In the genomic region with DNA sequence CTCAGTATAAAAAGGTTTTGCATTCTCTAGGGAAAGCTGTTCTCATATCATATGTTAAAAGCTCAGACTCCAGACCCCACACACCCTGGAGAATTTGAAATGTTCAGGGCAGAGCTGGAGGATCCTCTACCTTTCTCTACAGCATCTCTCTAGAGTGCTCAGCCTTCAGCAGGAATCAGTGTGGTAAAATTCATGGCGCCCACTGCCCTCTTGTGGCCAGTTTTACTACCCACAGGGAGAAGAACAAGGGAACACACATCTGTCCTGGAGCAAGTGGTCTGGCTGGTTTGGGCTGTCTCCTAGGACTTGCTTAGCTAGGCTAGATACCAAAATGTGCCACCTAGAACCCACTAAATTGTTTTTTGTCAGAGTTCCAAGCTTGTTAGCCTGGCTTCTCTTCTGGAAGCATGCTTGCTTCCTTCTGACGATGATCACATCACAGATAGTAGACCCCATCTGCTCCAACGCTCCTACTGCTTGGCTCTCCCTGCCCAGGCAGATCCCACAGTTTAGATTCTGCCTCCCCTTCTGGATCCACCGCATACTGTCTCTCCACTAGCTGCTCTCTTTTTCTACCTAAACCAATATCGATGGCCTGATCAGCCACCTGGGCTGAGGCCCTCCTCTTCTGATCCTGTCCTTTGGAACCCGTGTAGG, we compare ENCODE assay signal across 8 mouse cellular contexts. TPM values are rescaled to one million over a fixed set of nuclear protein-coding genes. Genes with fewer than 3 reads are reported as not detected.
DNase-seq lines count a peak whose midpoint lies in the region; ATAC-seq and TF ChIP-seq lines count a peak whose summit lies in the region.

No protein-coding gene starts in this region.

- H3K9me3 ChIP-seq in forebrain, embryonic 13.5 days (replicated peaks), result no peaks in the 10 kb centered on the region
- no peaks in the 10 kb centered on the region for H3K9me3 ChIP-seq in liver, postnatal 0 days (ENCODE audit: low read length)
- H3K9me3 ChIP-seq in neural tube, embryonic 15.5 days (replicated peaks), result no peaks in the 10 kb centered on the region

- no peaks in the 10 kb centered on the region for H3K27me3 ChIP-seq in forebrain, embryonic 13.5 days
- H3K27me3 ChIP-seq in liver, postnatal 0 days (ENCODE audit: insufficient read depth, low read length), result no peaks in the 10 kb centered on the region
- H3K27me3 ChIP-seq in neural tube, embryonic 15.5 days (replicated peaks), result no peaks in the 10 kb centered on the region

- no peak overlapping the region for H3K27ac ChIP-seq in forebrain, embryonic 13.5 days
- H3K27ac ChIP-seq in liver, postnatal 0 days (ENCODE audit: low read depth), result no peak overlapping the region
- H3K27ac ChIP-seq in neural tube, embryonic 15.5 days (replicated peaks), result no peak overlapping the region

- H3K9ac ChIP-seq in forebrain, embryonic 13.5 days, result no peak overlapping the region
- no peak overlapping the region for H3K9ac ChIP-seq in liver, postnatal 0 days (replicated peaks)
- H3K9ac ChIP-seq in neural tube, embryonic 15.5 days (replicated peaks), result no peak overlapping the region

- no peak overlapping the region for H3K4me2 ChIP-seq in forebrain, embryonic 13.5 days
- H3K4me2 ChIP-seq in liver, postnatal 0 days (ENCODE audit: low read depth, low read length), result no peak overlapping the region
- H3K4me2 ChIP-seq in neural tube, embryonic 15.5 days, result no peak overlapping the region

- intact Hi-C loops in heart, postnatal 25 days (cut with DNase I), result loop anchor here (1.0 kb wide), 1 partner anchor 469 kb away; no protein-coding TSS in a partner anchor

- 61% methylated on average over 6 of the region's 6 CpGs for WGBS in forebrain, embryonic 13.5 days
- WGBS in liver, postnatal 0 days (ENCODE audit: insufficient replicate concordance), result 63% methylated on average over 6 of the region's 6 CpGs
- 65% methylated on average over 6 of the region's 6 CpGs for WGBS in neural tube, embryonic 15.5 days

- H3K36me3 ChIP-seq in forebrain, embryonic 13.5 days (ENCODE audit: poor library complexity, severe bottlenecking), result no peaks in the 10 kb centered on the region
- H3K36me3 ChIP-seq in liver, postnatal 0 days (replicated peaks; ENCODE audit: insufficient read depth, low read length), result no peaks in the 10 kb centered on the region
- H3K36me3 ChIP-seq in neural tube, embryonic 15.5 days, result no peaks in the 10 kb centered on the region

- peak; percentile 79 for DNase-seq in ES-CJ7 (ENCODE audit: low read depth, low spot score)
- peak; percentile 41 for DNase-seq in c-Kit-positive CD71-positive TER-119-positive erythroid progenitor cells, embryonic 14.5 days (ENCODE audit: low spot score)
- peak; percentile 37 for DNase-seq in heart, postnatal 25 days (ENCODE audit: low spot score)
- peak; percentile 87 to 88 for DNase-seq in kidney, postnatal 4 days
- peak; percentile 79 for DNase-seq in liver, postnatal 0 days
- peak; percentile 9 to 18 for DNase-seq in thymus, adult 18-20 months

- no peak overlapping the region for H3K4me3 ChIP-seq in forebrain, embryonic 13.5 days
- no peak overlapping the region for H3K4me3 ChIP-seq in liver, postnatal 0 days (ENCODE audit: low read depth, low read length)
- H3K4me3 ChIP-seq in neural tube, embryonic 15.5 days (replicated peaks), result no peak overlapping the region

- no peaks in the 10 kb centered on the region for H3K4me1 ChIP-seq in forebrain, embryonic 13.5 days
- no peaks in the 10 kb centered on the region for H3K4me1 ChIP-seq in liver, postnatal 0 days (ENCODE audit: insufficient read depth)
- no peaks in the 10 kb centered on the region for H3K4me1 ChIP-seq in neural tube, embryonic 15.5 days

- peak; percentile 94 for ATAC-seq in forebrain, embryonic 13.5 days
- ATAC-seq in liver, postnatal 0 days, result peak; percentile 58; the same call in 1 of the 2 replicates
- ATAC-seq in neural tube, embryonic 15.5 days (ENCODE audit: low FRiP score), result peak; percentile 79

- peak; percentile 87 for TF ChIP-seq CTCF in liver, postnatal 0 days (IDR thresholded peaks at IDR 0.05; ENCODE audit: low read depth)

- TF ChIP-seq EP300 in liver, postnatal 0 days (IDR thresholded peaks at IDR 0.05; ENCODE audit: low read depth), result no peak

RNA-seq across cellular contexts. Expression of a gene that starts 31.3 kb away (rescaled TPM):
- 4.4 and 6.0 TPM in 2 replicates for polyA plus RNA-seq in forebrain, embryonic 13.5 days (2015; fragmentation: Nextera tagmentation; extraction: Ambion mirVana)
- total RNA-seq in heart, postnatal 25 days (2021), result 10 to 100 TPM; 11.6 to 12.0 TPM
- polyA plus RNA-seq in liver, postnatal 0 days (2015; fragmentation: Nextera tagmentation; extraction: Ambion mirVana), result 11.2 TPM in 2 replicates
- polyA plus RNA-seq in neural tube, embryonic 15.5 days (2015; fragmentation: Nextera tagmentation; extraction: Ambion mirVana), result 8.2 and 8.9 TPM in 2 replicates

Comparison
In these comparisons a context has a peak if more than half of its experiments do, and no peak if none do; other contexts are left out.
1. DNase-seq: peak in every context shown above with its lines; median percentile 88 in kidney, postnatal 4 days; 79 in ES-CJ7; 79 in liver, postnatal 0 days; 41 in c-Kit-positive CD71-positive TER-119-positive erythroid progenitor cells, embryonic 14.5 days; 37 in heart, postnatal 25 days; 14 in thymus, adult 18-20 months.